Mouse (Mus musculus): ENCODE data around the gene Kmt2c. TPM values are rescaled to one million over a fixed set of nuclear protein-coding genes. Genes with fewer than 3 reads are reported as not detected.

Gene Kmt2c
- 7.6 and 8.5 TPM in 2 replicates for polyA plus RNA-seq (2012; rRNA removed)

GRCm38 (mm10) chr5:25498346-25498820, at the start of gene Kmt2c:
Kmt2c (minus strand) TSS chr5:25498783.

GRCm38 (mm10) chr5:25515767-25516166, 17.2 kb upstream of the Kmt2c start, which contains the start of gene Cct8l1:
Cct8l1 (plus strand) TSS chr5:25516067.

GRCm38 (mm10) chr5:25222752-25223702, 275.6 kb downstream of the Kmt2c start, which contains the start of gene E130116L18Rik:
E130116L18Rik (minus strand) TSS chr5:25223153.

Other genes starting within 250 kb of the Kmt2c start
- not detected in 2 replicates for gene Cct8l1, start 17.3 kb upstream of the Kmt2c start, polyA plus RNA-seq (2012; rRNA removed)
- 4.7 and 5.5 TPM in 2 replicates for gene Xrcc2, start 207.0 kb upstream of the Kmt2c start, polyA plus RNA-seq (2012; rRNA removed)